Mouse (Mus musculus): ENCODE measurements around the gene 1110051M20Rik.

The 1110051M20Rik gene

GRCm38 (mm10) chr2:91457656-91458251, 13.2 kb upstream of the 1110051M20Rik start:
- DNase-seq: no peak

- DNase-seq: peak; percentile 87
Observed at GRCm38 (mm10) chr2:91457259-91457655, 12.8 kb upstream of the 1110051M20Rik start, which contains the start of gene Lrp4. Gene Lrp4 (plus strand): TSS chr2:91457511.

- DNase-seq: no peak
Observed at GRCm38 (mm10) chr2:91456491-91457100, 12.1 kb upstream of the 1110051M20Rik start.

GRCm38 (mm10) chr2:91455826-91456225, 11.3 kb upstream of the 1110051M20Rik start:
- DNase-seq: peak; percentile 68

- DNase-seq: no peak
Observed at GRCm38 (mm10) chr2:91454434-91454833, 9.9 kb upstream of the 1110051M20Rik start.

GRCm38 (mm10) chr2:91453231-91454075, 8.9 kb upstream of the 1110051M20Rik start:
- no peak for DNase-seq

GRCm38 (mm10) chr2:91452658-91453057, 8.2 kb upstream of the 1110051M20Rik start:
- DNase-seq: no peak

GRCm38 (mm10) chr2:91450316-91450715, 5.8 kb upstream of the 1110051M20Rik start:
- DNase-seq: peak; percentile 25

GRCm38 (mm10) chr2:91449662-91450061, 5.2 kb upstream of the 1110051M20Rik start:
- no peak for DNase-seq

GRCm38 (mm10) chr2:91442241-91442640, 2.3 kb downstream of the 1110051M20Rik start:
- DNase-seq: no peak

- DNase-seq: no peak
Observed at GRCm38 (mm10) chr2:91441715-91442114, 2.8 kb downstream of the 1110051M20Rik start.

- no peak for DNase-seq
Observed at GRCm38 (mm10) chr2:91440686-91441085, 3.8 kb downstream of the 1110051M20Rik start.

GRCm38 (mm10) chr2:91439876-91440275, 4.6 kb downstream of the 1110051M20Rik start:
- no peak for DNase-seq

- DNase-seq: no peak
Observed at GRCm38 (mm10) chr2:91439271-91439670, 5.2 kb downstream of the 1110051M20Rik start.

GRCm38 (mm10) chr2:91437116-91437815, 7.2 kb downstream of the 1110051M20Rik start:
- no peak for DNase-seq

- no peak for DNase-seq
Observed at GRCm38 (mm10) chr2:91436713-91437112, 7.8 kb downstream of the 1110051M20Rik start.

GRCm38 (mm10) chr2:91430600-91430919, 13.9 kb downstream of the 1110051M20Rik start:
- no peak for DNase-seq

GRCm38 (mm10) chr2:91429915-91430599, 14.4 kb downstream of the 1110051M20Rik start:
- no peak for DNase-seq

- DNase-seq: no peak
Observed at GRCm38 (mm10) chr2:91429146-91429545, 15.4 kb downstream of the 1110051M20Rik start.

- DNase-seq: no peak
Observed at GRCm38 (mm10) chr2:91426321-91426720, 18.2 kb downstream of the 1110051M20Rik start.

- no peak for DNase-seq
Observed at GRCm38 (mm10) chr2:91424061-91424720, 20.3 kb downstream of the 1110051M20Rik start.

GRCm38 (mm10) chr2:91421641-91422040, 22.9 kb downstream of the 1110051M20Rik start:
- no peak for DNase-seq
